Mouse (Mus musculus) ES-Bruce4 (cell line): ENCODE measurements around the gene Gm48551.

Source experiments
- CTCF ChIP-seq: IDR thresholded peaks from one replicate; pipeline ENCODE4 v1.8.1; 2011; ENCODE audit warnings: low read depth, low read length
- EP300 ChIP-seq: IDR thresholded peaks from 2 replicates; pipeline ENCODE4 v1.6.1; 2011; ENCODE audit warnings: low read depth, low read length; ENCODE audit not compliant: insufficient read depth

- TF ChIP-seq EP300: no peak
- TF ChIP-seq CTCF: no peak
These were observed 5.1 kb downstream of the Gm48551 start for GRCm38 (mm10) chr10:81389373-81389772.
